In the genomic region with DNA sequence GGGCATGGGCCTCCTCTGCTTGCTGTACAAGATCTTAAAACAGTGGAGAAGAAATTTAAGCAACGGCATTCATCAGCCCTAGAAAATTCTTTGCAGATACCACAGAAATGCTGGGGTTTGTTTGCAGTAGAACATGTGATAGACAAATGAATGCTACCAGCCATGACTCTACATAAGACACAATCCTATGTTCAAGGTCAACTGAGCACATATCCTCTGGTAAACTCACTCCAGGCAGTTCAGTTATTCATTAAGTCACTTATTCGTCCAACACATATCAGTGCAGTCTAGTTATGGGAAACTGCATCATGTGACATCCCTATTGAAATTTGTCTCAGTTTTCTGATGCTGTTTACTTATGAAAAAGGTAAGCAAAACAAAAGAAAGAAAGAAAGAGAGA, we compare ENCODE assay signal across 16 mouse cellular contexts.
"Had no signal": no experiment of that assay in that cellular context is flagged by ENCODE, and none has a peak within 500 bp of the region (broad histone marks: within the 10 kb centered on the region; RNA-seq: fewer than 3 reads in every experiment).

No protein-coding gene starts in this region.

- H3K4me3 ChIP-seq: neural tube, embryonic 12.5 days; neural tube, embryonic 13.5 days; neural tube, embryonic 15.5 days; stomach, embryonic 15.5 days had no signal

- H3K9me3 ChIP-seq: neural tube, embryonic 12.5 days; neural tube, embryonic 13.5 days; neural tube, embryonic 15.5 days; stomach, embryonic 15.5 days had no signal

- H3K27ac ChIP-seq: neural tube, embryonic 12.5 days; neural tube, embryonic 13.5 days; neural tube, embryonic 15.5 days; stomach, embryonic 15.5 days had no signal

- H3K27me3 ChIP-seq: neural tube, embryonic 12.5 days; neural tube, embryonic 13.5 days; neural tube, embryonic 15.5 days; stomach, embryonic 15.5 days had no signal

- H3K36me3 ChIP-seq: neural tube, embryonic 12.5 days; neural tube, embryonic 13.5 days; neural tube, embryonic 15.5 days; stomach, embryonic 15.5 days had no signal

- DNase-seq: retina, postnatal 1 day; right cerebral cortex, adult 18-20 months; right cerebral cortex, postnatal 14 days; right cerebral cortex, postnatal 25 days; right cerebral cortex, postnatal 4 days; spleen, adult 18-20 months; thymus, adult 18-20 months; thymus, adult 2 months; thymus, postnatal 14 days; thymus, postnatal 25 days; thymus, postnatal 36 days; thymus, postnatal 4 days had no signal

- H3K9ac ChIP-seq: neural tube, embryonic 12.5 days; neural tube, embryonic 13.5 days; neural tube, embryonic 15.5 days; stomach, embryonic 15.5 days had no signal

- H3K4me1 ChIP-seq: neural tube, embryonic 12.5 days; neural tube, embryonic 13.5 days; neural tube, embryonic 15.5 days; stomach, embryonic 15.5 days had no signal

- H3K4me2 ChIP-seq: neural tube, embryonic 12.5 days; neural tube, embryonic 13.5 days; neural tube, embryonic 15.5 days; stomach, embryonic 15.5 days had no signal
